Mouse (Mus musculus): ENCODE results near the gene Snx4.

The Snx4 gene

GRCm38 (mm10) chr16:33283079-33283478 is 31.8 kb downstream of the Snx4 start:
- DNase-seq = no peak

GRCm38 (mm10) chr16:33288536-33288935 is 37.3 kb downstream of the Snx4 start:
- DNase-seq = no peak

- DNase-seq = peak; percentile 27 to 48
These were observed 38.7 kb downstream of the Snx4 start for GRCm38 (mm10) chr16:33289981-33290380.

DNA sequence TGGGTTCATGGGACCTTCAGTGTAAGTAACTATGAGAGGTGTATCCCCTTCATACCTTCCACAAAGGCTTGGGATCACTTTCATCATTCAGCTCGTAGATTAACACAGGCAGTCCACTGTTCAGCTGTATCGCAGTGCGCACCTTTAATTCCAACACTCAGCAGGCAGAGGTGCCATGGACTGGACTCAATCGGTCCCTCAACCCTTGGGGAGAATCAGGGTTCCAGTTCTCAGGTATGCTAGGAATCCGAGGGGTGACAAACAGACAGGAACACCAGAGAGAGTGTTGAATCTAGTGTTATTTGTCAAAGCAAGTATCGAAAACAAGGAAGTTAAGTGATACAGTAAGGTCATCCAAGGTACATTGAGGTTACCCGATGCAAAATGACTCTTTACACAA is 41.0 kb downstream of the Snx4 start:
- DNase-seq = no peak

DNA sequence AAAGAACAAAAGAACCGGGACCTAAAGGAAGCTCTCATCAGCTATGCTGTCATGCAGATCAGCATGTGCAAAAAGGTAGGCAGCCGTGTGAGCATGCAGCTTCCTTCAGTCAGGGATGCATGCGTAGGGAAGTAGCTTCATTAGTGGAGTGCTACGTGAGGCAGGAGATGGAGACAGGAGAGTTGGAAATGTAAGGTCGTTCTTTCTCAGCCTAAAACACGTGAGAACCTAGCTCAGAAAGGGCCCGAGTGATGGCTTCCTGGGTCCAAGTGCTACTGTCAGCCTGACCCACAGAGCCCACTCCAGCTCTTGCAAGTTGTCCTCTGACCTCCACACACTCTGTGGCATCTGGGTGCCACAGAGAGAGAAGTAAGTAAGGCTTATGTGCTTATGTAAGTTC is 43.4 kb downstream of the Snx4 start:
- no peak for DNase-seq

DNA sequence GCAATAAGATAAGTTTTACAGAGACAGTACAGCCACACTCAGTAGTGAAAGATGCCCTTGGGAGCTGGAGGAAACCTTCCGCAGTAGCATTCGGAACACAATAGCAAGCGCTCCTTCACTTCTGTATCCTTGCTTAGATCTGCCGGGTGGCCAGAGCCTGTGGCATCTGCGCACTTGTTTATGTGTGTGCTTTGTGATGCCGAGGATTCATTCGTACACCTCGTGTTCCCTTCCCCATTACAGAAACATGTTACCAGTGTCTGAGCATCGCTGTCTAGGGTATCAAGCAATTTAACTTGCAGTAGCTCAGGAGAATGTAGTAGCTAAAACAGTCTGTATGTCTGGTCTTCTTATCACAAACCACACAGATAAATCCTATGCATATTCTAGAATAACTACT is 44.1 kb downstream of the Snx4 start:
- DNase-seq = no peak

DNA sequence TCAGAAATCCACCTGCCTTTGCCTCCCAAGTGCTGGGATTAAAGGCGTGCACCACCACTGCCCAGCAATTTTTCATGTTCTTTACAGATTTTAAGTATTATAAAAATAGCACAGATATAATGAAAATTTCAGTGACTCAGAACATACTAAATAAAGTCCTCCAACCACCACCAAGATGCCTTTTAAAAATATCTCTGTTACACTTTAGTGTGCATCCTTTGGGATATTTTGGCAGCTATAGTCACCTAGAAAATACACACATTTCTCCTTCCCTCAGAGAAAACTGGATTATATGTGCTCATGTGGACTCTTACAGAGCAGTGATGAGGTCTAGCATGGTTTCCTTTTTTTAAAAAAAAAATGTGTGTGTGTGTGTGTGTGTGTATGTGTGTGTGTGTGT is 46.3 kb downstream of the Snx4 start:
- DNase-seq = no peak

GRCm38 (mm10) chr16:33306633-33307070 is 55.4 kb downstream of the Snx4 start:
- peak; percentile 84 to 88 for DNase-seq

GRCm38 (mm10) chr16:33307761-33308160 is 56.5 kb downstream of the Snx4 start:
- DNase-seq = peak; percentile 10 to 40

DNA sequence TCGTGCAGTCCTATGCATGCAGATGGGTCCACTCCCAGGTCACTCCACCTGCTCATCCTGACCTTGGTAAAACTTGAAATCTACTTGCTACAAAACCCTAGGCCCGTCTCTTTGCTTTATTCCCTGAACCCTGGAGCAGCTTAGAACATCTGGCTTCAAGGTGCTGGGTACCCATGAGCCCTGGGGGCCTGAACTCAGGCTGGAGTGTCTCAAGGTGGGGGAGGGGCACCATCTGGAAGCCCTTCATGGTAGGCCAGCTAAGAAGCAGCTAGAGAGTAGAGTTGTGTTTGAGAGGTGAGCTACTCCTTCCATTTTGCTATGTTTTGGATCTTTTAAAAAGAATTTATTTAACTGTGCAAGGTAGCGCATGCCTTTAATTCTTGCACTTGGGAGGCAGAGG is 57.8 kb downstream of the Snx4 start:
- DNase-seq = no peak

GRCm38 (mm10) chr16:33315611-33316010 is 64.4 kb downstream of the Snx4 start:
- no peak for DNase-seq

DNA sequence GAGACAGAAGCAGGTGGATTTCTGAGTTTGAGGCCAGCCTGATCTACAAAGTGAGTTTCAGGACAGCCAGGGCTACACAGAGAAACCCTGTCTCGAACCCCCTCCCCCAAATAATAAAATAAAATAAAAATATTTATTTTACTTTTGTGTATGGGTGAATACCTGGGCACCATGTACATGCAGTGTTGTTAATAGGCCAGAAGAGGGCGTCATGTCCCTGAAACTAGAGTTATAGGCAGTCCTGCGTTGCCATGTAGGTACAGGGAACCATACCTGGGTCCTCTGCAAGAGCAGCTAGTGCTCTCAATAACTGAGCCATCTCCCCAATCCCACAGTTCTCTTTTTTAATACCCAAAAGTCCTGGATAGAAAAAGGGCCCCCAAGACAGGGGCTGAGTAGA is 66.4 kb downstream of the Snx4 start:
- DNase-seq = no peak

DNA sequence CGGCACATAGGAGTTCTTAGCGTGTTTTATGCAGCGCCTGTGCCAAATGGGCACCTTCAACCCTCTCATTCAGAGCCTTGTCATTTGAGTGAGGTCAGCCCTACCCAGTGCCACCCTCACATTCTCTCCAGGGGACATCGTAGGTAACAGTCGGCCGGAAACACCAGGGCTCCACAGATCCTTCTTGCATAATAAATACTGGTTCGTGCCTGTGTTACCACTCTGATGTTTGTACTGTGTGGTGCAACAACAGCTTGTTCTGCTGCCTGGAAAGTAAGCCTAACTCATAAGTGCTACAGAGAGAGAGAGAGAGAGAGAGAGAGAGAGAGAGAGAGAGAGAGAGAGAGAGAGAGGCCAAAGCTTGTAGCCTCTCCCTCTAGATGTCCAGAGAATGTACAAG is 66.8 kb downstream of the Snx4 start:
- DNase-seq = no peak

DNA sequence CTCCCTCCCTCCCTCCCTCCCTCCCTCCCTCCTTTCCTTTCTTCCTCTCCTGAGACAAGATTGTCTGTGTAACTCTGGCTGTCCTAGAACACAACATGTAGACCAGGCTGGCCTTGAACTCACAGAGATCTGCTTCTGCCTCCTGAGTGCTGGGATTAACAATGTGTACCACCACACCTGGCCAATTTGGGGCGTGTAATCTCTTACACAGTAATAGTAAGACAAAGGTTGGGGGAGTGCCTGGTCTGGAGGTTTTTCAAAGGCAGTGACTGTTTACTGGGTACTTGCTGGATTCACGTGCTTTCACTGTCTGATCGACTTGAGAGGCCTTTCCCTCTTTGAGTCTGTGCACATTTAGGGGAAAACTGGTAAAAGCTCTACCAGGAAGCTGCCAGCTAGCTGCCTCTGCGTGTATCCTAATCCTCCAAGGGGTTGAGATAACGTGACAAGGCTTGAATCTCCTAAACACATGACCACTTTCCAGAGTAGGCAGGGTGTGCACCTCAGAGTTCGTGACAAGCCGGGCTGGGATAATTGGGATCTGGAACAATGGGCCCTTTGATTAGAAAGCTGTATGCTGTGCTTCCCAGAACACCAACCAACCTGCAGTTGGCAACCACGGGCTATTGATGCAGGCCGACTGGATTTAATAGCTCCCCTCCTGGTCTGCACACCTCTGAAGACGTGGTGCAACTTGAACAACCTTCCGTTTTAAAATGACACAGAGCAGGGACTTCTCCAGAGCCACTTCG is 74.6 kb downstream of the Snx4 start:
- no peak for DNase-seq

GRCm38 (mm10) chr16:33326589-33326988 is 75.3 kb downstream of the Snx4 start:
- no peak for DNase-seq

DNA sequence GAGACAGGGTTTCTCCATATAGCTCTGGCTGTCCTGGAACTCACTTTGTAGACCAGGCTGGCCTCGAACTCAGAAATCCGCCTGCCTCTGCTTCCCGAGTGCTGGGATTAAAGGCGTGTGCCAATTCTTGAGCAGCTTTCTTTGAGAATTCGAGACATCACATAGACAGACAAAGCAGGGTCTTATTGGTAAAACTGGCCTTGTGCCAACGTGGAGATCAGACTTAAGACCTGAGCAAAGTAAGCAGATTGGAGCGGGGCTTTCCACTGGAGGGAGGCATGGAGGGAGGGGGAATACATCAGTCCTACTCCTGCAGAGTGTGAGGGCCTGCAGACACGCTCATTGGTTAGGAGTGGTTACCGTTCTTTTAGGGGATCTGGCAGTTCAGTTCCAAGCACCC is 75.9 kb downstream of the Snx4 start:
- no peak for DNase-seq

DNA sequence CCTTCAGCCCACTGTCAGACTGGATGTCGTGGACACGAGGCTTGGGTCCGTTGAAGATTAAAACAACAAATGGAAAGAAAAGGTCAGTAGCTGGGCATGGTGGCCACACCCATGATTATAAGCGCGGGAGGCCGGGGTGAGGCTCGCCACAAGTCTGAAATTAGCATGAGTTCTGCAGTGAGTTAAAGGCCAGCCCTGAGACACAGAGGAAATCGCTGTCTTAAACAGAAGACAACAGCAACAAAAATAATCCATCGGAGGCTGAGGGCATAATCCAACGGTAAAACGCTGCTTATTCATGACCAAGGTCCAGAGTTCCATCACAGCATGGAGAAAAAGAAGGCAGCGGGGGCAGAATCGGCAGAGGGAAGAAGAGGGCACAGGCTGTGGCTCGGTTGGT is 81.8 kb downstream of the Snx4 start:
- DNase-seq = no peak

DNA sequence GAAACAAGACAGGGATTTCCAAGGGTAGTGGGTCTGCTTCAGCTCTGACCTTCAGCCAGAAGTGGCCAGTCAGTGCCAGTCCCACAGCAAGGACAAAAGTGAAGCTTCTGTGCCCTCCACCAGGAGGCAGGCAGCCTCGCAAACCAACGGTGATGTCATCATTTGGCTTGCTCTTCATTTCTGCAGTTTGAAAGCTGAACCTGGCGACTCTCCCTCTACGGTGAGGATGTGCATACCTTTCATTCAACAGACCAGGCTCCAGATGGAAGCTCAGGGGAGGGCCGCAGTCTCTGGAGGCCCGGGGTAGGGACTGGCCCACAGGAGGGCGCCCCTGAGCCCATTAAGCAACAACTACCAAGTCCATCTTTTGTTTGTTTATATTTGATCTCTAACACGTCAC is 85.9 kb downstream of the Snx4 start:
- DNase-seq = peak; percentile 93 to 94

DNA sequence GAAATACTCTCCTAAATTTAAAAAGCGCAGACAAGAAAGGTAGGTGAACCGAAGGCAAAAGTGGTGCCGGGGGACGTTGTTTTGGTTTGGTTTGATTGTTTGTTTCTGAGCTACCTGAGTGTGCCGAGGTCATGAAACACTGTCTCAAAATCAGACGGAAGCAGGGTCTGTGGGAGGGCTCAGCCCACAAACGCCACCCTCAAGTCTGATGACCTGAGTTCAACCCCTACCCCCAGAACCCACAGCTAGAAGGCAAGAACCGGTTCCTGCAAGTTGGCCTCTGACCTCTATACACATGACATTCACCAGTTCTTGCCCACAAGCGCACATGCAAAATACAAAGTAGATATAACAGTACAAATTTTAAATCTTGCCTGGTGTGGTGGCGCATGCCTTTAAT is 86.4 kb downstream of the Snx4 start:
- peak in 1 of 2 experiments; percentile 11 for DNase-seq

GRCm38 (mm10) chr16:33338492-33338891 is 87.2 kb downstream of the Snx4 start:
- DNase-seq = no peak

GRCm38 (mm10) chr16:33339476-33339875 is 88.2 kb downstream of the Snx4 start:
- DNase-seq = no peak

GRCm38 (mm10) chr16:33342356-33342755 is 91.1 kb downstream of the Snx4 start:
- no peak for DNase-seq

- no peak for DNase-seq
These were observed 91.9 kb downstream of the Snx4 start for GRCm38 (mm10) chr16:33343106-33343505.

GRCm38 (mm10) chr16:33343601-33344000 is 92.4 kb downstream of the Snx4 start:
- DNase-seq = no peak

GRCm38 (mm10) chr16:33344379-33344778 is 93.1 kb downstream of the Snx4 start:
- peak in 1 of 2 experiments; percentile 25 for DNase-seq

Data from cerebellum, postnatal 25 days (tissue).